8 mouse cellular contexts compared by ENCODE assay signal in genomic region chr9:96438334-96438871, GRCm38 (mm10). TPM values are rescaled to one million over a fixed set of nuclear protein-coding genes. Genes with fewer than 3 reads are reported as not detected.
DNase-seq lines count a peak whose midpoint lies in the region; ATAC-seq and TF ChIP-seq lines count a peak whose summit lies in the region.

No protein-coding gene starts in this region.

- no peak for TF ChIP-seq CTCF in thymus, adult 2 months (IDR thresholded peaks at IDR 0.05; ENCODE audit: borderline replicate concordance, control insufficient read depth, extremely low read depth, insufficient read depth, low read length, poor library complexity)

- TF ChIP-seq POLR2A in thymus, adult 2 months (IDR thresholded peaks at IDR 0.05; ENCODE audit: control insufficient read depth, extremely low read depth, insufficient read depth, low read length, poor library complexity): no peak

- no peaks in the 10 kb centered on the region for H3K9me3 ChIP-seq in liver, embryonic 11.5 days (ENCODE audit: control insufficient read depth, low read length)
- H3K9me3 ChIP-seq in midbrain, embryonic 16.5 days (replicated peaks; ENCODE audit: control insufficient read depth, low read length, poor library complexity, severe bottlenecking): no peaks in the 10 kb centered on the region

- no peak for ATAC-seq in liver, embryonic 11.5 days (replicated peaks; ENCODE audit: low FRiP score)
- ATAC-seq in midbrain, embryonic 16.5 days: peak; percentile 11; the same call in 1 of the 2 replicates

- peak overlapping the region; percentile 76 for H3K4me2 ChIP-seq in liver, embryonic 11.5 days
- H3K4me2 ChIP-seq in midbrain, embryonic 16.5 days (ENCODE audit: low read length): peak overlapping the region; percentile 60

- peak; percentile 21 for DNase-seq in ovary, postnatal 14 days (ENCODE audit: low spot score)
- DNase-seq in ovary, postnatal 10 days (ENCODE audit: low spot score): no peak
- peak; percentile 17 to 22 for DNase-seq in cerebellum, postnatal 36 days
- peak; percentile 30 for DNase-seq in heart, postnatal 4 days
- DNase-seq in liver, embryonic 11.5 days (ENCODE audit: low spot score): no peak
- peak; percentile 60 for DNase-seq in thymus, adult 2 months
- no peak for DNase-seq in c-Kit-positive CD71-positive TER-119-positive erythroid progenitor cells, embryonic 14.5 days (ENCODE audit: low spot score)

- 5% methylated on average over 8 of the region's 8 CpGs for WGBS in liver, embryonic 11.5 days
- WGBS in midbrain, embryonic 16.5 days: 4% methylated on average over 8 of the region's 8 CpGs
- 1% methylated on average over 8 of the region's 8 CpGs for WGBS in thymus, adult 2 months

- peak overlapping the region; percentile 47 for H3K4me3 ChIP-seq in liver, embryonic 11.5 days (ENCODE audit: low read depth, low read length)
- peak overlapping the region; percentile 38 for H3K4me3 ChIP-seq in midbrain, embryonic 16.5 days (ENCODE audit: low read depth, low read length)
- peak overlapping the region; percentile 95 for H3K4me3 ChIP-seq in thymus, adult 2 months (ENCODE audit: control insufficient read depth, insufficient read depth, low read length)

- H3K9ac ChIP-seq in liver, embryonic 11.5 days (ENCODE audit: low read depth, low read length): 0 out of 2 replicates have a peak overlapping the region, but pooled peaks have one; percentile 5
- H3K9ac ChIP-seq in midbrain, embryonic 16.5 days (ENCODE audit: low read depth, low read length): peak overlapping the region; percentile 66; the same call in 1 of the 2 replicates

- peaks cover 14% of the 10 kb centered on the region for H3K4me1 ChIP-seq in liver, embryonic 11.5 days (replicated peaks; ENCODE audit: control insufficient read depth, insufficient read depth, low read length)
- peaks cover 18% of the 10 kb centered on the region for H3K4me1 ChIP-seq in midbrain, embryonic 16.5 days (ENCODE audit: control insufficient read depth, insufficient read depth, low read length)
- H3K4me1 ChIP-seq in thymus, adult 2 months (replicated peaks; ENCODE audit: control insufficient read depth, insufficient read depth, low read length): peaks cover 43% of the 10 kb centered on the region

- H3K27me3 ChIP-seq in liver, embryonic 11.5 days (replicated peaks; ENCODE audit: control insufficient read depth, insufficient read depth, low read length): peaks cover 16% of the 10 kb centered on the region
- H3K27me3 ChIP-seq in midbrain, embryonic 16.5 days (ENCODE audit: control insufficient read depth, insufficient read depth, low read depth, low read length): no peaks in the 10 kb centered on the region
- no peaks in the 10 kb centered on the region for H3K27me3 ChIP-seq in thymus, adult 2 months (ENCODE audit: control insufficient read depth, insufficient read depth, low read length)

- no peaks in the 10 kb centered on the region for H3K36me3 ChIP-seq in liver, embryonic 11.5 days (ENCODE audit: control insufficient read depth, insufficient read depth, low read length)
- no peaks in the 10 kb centered on the region for H3K36me3 ChIP-seq in midbrain, embryonic 16.5 days (ENCODE audit: control insufficient read depth, insufficient read depth, low read length)
- no peaks in the 10 kb centered on the region for H3K36me3 ChIP-seq in thymus, adult 2 months (ENCODE audit: control insufficient read depth, insufficient read depth, low read length)

- peak overlapping the region; percentile 43; the same call in 1 of the 2 replicates for H3K27ac ChIP-seq in liver, embryonic 11.5 days (ENCODE audit: low read depth, low read length)
- H3K27ac ChIP-seq in midbrain, embryonic 16.5 days (ENCODE audit: low read length): peak overlapping the region; percentile 4; the same call in 1 of the 2 replicates
- peak overlapping the region; percentile 88 for H3K27ac ChIP-seq in thymus, adult 2 months (ENCODE audit: control insufficient read depth, insufficient read depth, low read length)

RNA-seq across cellular contexts. Expression of gene Rnf7, which starts 40.1 kb away (rescaled TPM):
- total RNA-seq in heart, postnatal 4 days (2021): 10 to 100 TPM; 81.0 to 94.0 TPM
- 172 and 173 TPM in 2 replicates for polyA plus RNA-seq in liver, embryonic 11.5 days (2014; fragmentation: Nextera tagmentation; extraction: Ambion mirVana)
- polyA plus RNA-seq in midbrain, embryonic 16.5 days (2015; fragmentation: Nextera tagmentation; extraction: Ambion mirVana): 192 and 204 TPM in 2 replicates
- polyA plus RNA-seq in thymus, adult 2 months (2012; rRNA removed): 157 and 160 TPM in 2 replicates

Comparison
In these comparisons a context has a peak if more than half of its experiments do, and no peak if none do; other contexts are left out.
1. DNase-seq: peak in ovary, postnatal 14 days (single experiment), cerebellum, postnatal 36 days (2 of 2), heart, postnatal 4 days (single experiment) and thymus, adult 2 months (single experiment); none in ovary, postnatal 10 days (single experiment), liver, embryonic 11.5 days (single experiment) and c-Kit-positive CD71-positive TER-119-positive erythroid progenitor cells, embryonic 14.5 days (single experiment).
2. H3K27ac ChIP-seq: peak in every context shown above with its lines; median percentile 88 in thymus, adult 2 months; 43 in liver, embryonic 11.5 days; 4 in midbrain, embryonic 16.5 days.
3. H3K4me3 ChIP-seq: peak in every context shown above with its lines; median percentile 95 in thymus, adult 2 months; 47 in liver, embryonic 11.5 days; 38 in midbrain, embryonic 16.5 days.